Mouse (Mus musculus) liver, embryonic 14.5 days (tissue): ENCODE measurements around the gene Tgfbr3.

Experiments
- CTCF ChIP-seq: IDR thresholded peaks from 2 replicates; pipeline ENCODE4 v1.5.1; 2016; ENCODE audit warnings: antibody characterized with exemption, low read depth, control low read depth
- EP300 ChIP-seq: IDR thresholded peaks from 2 replicates; pipeline ENCODE4 v1.6.1; 2016; ENCODE audit warnings: antibody characterized with exemption, low read depth

GRCm38 (mm10) chr5:107133336-107133735, 156.1 kb downstream of the Tgfbr3 start:
- TF ChIP-seq CTCF (no peak), EP300 (no peak)
